Mouse (Mus musculus): ENCODE measurements at regions not wholly inside any gene's neighbourhood (a gene's known extent, or its start where the extent isn't known, plus 50 kb on each side); places are given as distances from the start of the nearest gene placed in this dataset.

GRCm38 (mm10) chr16:25051044-25051443 lies 235.6 kb upstream of the Tprg start:
- TF ChIP-seq CTCF (IDR thresholded peaks at IDR 0.05; ENCODE audit: borderline replicate concordance, control insufficient read depth, extremely low read depth, insufficient read depth, low read length, poor library complexity) (no peak), POLR2A (IDR thresholded peaks at IDR 0.05; ENCODE audit: control insufficient read depth, extremely low read depth, insufficient read depth, low read length, poor library complexity) (no peak)

Data from thymus, adult 2 months (tissue).